Mouse (Mus musculus): ENCODE data around the gene Cradd. TPM values are rescaled to one million over a fixed set of nuclear protein-coding genes. Genes with fewer than 3 reads are reported as not detected.
A peak's percentile ranks its signal among the peaks of the same experiment; 100 is the strongest.

Gene Cradd
- polyA plus RNA-seq, 1 experiment: 9.5 TPM

DNA sequence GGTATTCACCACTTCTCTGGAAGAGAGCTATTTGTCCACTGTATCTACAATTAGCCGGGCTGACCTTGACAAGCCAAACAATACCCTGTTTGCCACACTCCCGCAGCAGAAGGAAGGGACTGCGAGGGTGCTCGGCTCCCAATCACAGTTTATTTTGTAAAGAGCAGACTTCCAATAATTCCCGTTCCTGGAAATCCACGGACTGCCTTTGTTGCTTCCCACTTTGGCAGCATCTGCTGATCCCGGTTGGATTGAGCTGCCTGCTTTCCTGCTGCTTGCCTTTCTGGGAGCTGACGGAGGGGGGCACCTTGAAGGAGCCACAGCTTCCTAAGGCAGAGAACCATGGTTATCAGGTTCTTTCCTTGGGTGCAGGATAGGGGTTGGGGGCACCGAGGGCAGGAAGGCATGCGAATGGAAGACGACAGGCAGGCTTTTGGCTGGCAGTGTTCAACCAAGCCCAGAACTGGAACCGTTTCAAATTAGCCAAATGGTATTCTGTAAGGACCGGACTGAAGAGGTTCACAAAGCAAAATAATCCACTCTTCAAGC is 69.4 kb downstream of the Cradd start:
- H3K4me2 ChIP-seq (ENCODE audit: low read depth): peak overlapping the region; percentile 43
- H3K4me3 ChIP-seq: no peak overlapping the region
- TF ChIP-seq MAX (IDR thresholded peaks at IDR 0.05; ENCODE audit: low read depth) (no peak), SRF (IDR thresholded peaks at IDR 0.05; ENCODE audit: control insufficient read depth, insufficient read length, low read depth) (no peak), POLR2AphosphoS2 (IDR thresholded peaks at IDR 0.05; ENCODE audit: insufficient read length, low read depth) (no peak), MYOD1 (IDR thresholded peaks at IDR 0.05; ENCODE audit: control insufficient read depth in 1 of 3, insufficient read length in 2 of 3, low read depth in 2 of 3) (no peak), POLR2A (IDR thresholded peaks at IDR 0.05; ENCODE audit: insufficient read length, low read depth) (no peak), E2F4 (IDR thresholded peaks at IDR 0.05; ENCODE audit: insufficient read depth) (no peak), TCF3 (IDR thresholded peaks at IDR 0.05; ENCODE audit: insufficient read length, low read depth) (no peak)
- H3ac ChIP-seq (ENCODE audit: control insufficient read depth, insufficient read length): no peak overlapping the region
- no peaks in the 10 kb centered on the region for H3K36me3 ChIP-seq (ENCODE audit: control insufficient read depth, insufficient read depth)
- no peaks in the 10 kb centered on the region for H3K27me3 ChIP-seq (ENCODE audit: control insufficient read depth, insufficient read depth, insufficient read length)
- no peaks in the 10 kb centered on the region for H3K79me2 ChIP-seq (ENCODE audit: control insufficient read depth, insufficient read depth)

GRCm38 (mm10) chr10:95254046-95254445 is 69.9 kb downstream of the Cradd start:
- Histone ChIP-seq H3K4me2 (ENCODE audit: low read depth) (no peak overlapping the region), H3K36me3 (ENCODE audit: control insufficient read depth, insufficient read depth) (no peaks in the 10 kb centered on the region), H3K4me3 (no peak overlapping the region), H3ac (ENCODE audit: control insufficient read depth, insufficient read length) (no peak overlapping the region), H3K79me2 (ENCODE audit: control insufficient read depth, insufficient read depth) (no peaks in the 10 kb centered on the region), H3K27me3 (ENCODE audit: control insufficient read depth, insufficient read depth, insufficient read length) (no peaks in the 10 kb centered on the region)
- no peak for TF ChIP-seq MAX (IDR thresholded peaks at IDR 0.05; ENCODE audit: low read depth)
- TF ChIP-seq MYOG (IDR thresholded peaks at IDR 0.05; ENCODE audit: control insufficient read depth in 1 of 3, insufficient read depth in 1 of 3, insufficient read length in 2 of 3, low read depth in 2 of 3): no peak
- no peak for TF ChIP-seq MYOD1 (IDR thresholded peaks at IDR 0.05; ENCODE audit: control insufficient read depth in 1 of 3, insufficient read length in 2 of 3, low read depth in 2 of 3)
- no peak for TF ChIP-seq REST (IDR thresholded peaks at IDR 0.05; ENCODE audit: insufficient read depth, insufficient read length)
- TF ChIP-seq USF1 (IDR thresholded peaks at IDR 0.05; ENCODE audit: low read depth): no peak
- TF ChIP-seq TCF3 (IDR thresholded peaks at IDR 0.05; ENCODE audit: insufficient read length, low read depth): no peak
- TF ChIP-seq POLR2AphosphoS2 (IDR thresholded peaks at IDR 0.05; ENCODE audit: insufficient read length, low read depth): no peak

GRCm38 (mm10) chr10:95251674-95252073 is 72.3 kb downstream of the Cradd start:
- no peaks in the 10 kb centered on the region for H3K79me2 ChIP-seq (ENCODE audit: control insufficient read depth, insufficient read depth)

GRCm38 (mm10) chr10:95248362-95248761 is 75.6 kb downstream of the Cradd start:
- no peak overlapping the region for H3K4me3 ChIP-seq
- H3K4me2 ChIP-seq (ENCODE audit: low read depth): no peak overlapping the region
- no peak overlapping the region for H3ac ChIP-seq (ENCODE audit: control insufficient read depth, insufficient read length)
- H3K36me3 ChIP-seq (ENCODE audit: control insufficient read depth, insufficient read depth): no peaks in the 10 kb centered on the region
- TF ChIP-seq POLR2AphosphoS2 (IDR thresholded peaks at IDR 0.05; ENCODE audit: insufficient read length, low read depth) (no peak), MAX (IDR thresholded peaks at IDR 0.05; ENCODE audit: low read depth) (no peak), POLR2A (IDR thresholded peaks at IDR 0.05; ENCODE audit: insufficient read length, low read depth) (no peak), SRF (IDR thresholded peaks at IDR 0.05; ENCODE audit: control insufficient read depth, insufficient read length, low read depth) (no peak), TCF3 (IDR thresholded peaks at IDR 0.05; ENCODE audit: insufficient read length, low read depth) (no peak), MYOG (IDR thresholded peaks at IDR 0.05; ENCODE audit: control insufficient read depth in 1 of 3, insufficient read depth in 1 of 3, insufficient read length in 2 of 3, low read depth in 2 of 3) (no peak), E2F4 (IDR thresholded peaks at IDR 0.05; ENCODE audit: insufficient read depth) (no peak), USF1 (IDR thresholded peaks at IDR 0.05; ENCODE audit: low read depth) (no peak), REST (IDR thresholded peaks at IDR 0.05; ENCODE audit: insufficient read depth, insufficient read length) (no peak), CEBPB (IDR thresholded peaks at IDR 0.05; ENCODE audit: insufficient read depth, poor library complexity, severe bottlenecking) (no peak), MYOD1 (IDR thresholded peaks at IDR 0.05; ENCODE audit: control insufficient read depth in 1 of 3, insufficient read length in 2 of 3, low read depth in 2 of 3) (no peak), TCF12 (IDR thresholded peaks at IDR 0.05; ENCODE audit: insufficient read depth, poor library complexity, severe bottlenecking) (no peak)
- no peaks in the 10 kb centered on the region for H3K27me3 ChIP-seq (ENCODE audit: control insufficient read depth, insufficient read depth, insufficient read length)
- H3K79me2 ChIP-seq (ENCODE audit: control insufficient read depth, insufficient read depth): no peaks in the 10 kb centered on the region

More at GRCm38 (mm10) chr10:95251674-95252073, 72.3 kb downstream of the Cradd start:
- no peaks in the 10 kb centered on the region for H3K27me3 ChIP-seq (ENCODE audit: control insufficient read depth, insufficient read depth, insufficient read length)
- no peak overlapping the region for H3ac ChIP-seq (ENCODE audit: control insufficient read depth, insufficient read length)
- H3K36me3 ChIP-seq (ENCODE audit: control insufficient read depth, insufficient read depth): no peaks in the 10 kb centered on the region
- H3K4me2 ChIP-seq (ENCODE audit: low read depth): no peak overlapping the region
- H3K4me3 ChIP-seq: no peak overlapping the region
- TF ChIP-seq POLR2AphosphoS2 (IDR thresholded peaks at IDR 0.05; ENCODE audit: insufficient read length, low read depth) (no peak), MYOD1 (IDR thresholded peaks at IDR 0.05; ENCODE audit: control insufficient read depth in 1 of 3, insufficient read length in 2 of 3, low read depth in 2 of 3) (no peak), TCF12 (IDR thresholded peaks at IDR 0.05; ENCODE audit: insufficient read depth, poor library complexity, severe bottlenecking) (no peak), REST (IDR thresholded peaks at IDR 0.05; ENCODE audit: insufficient read depth, insufficient read length) (no peak), MAX (IDR thresholded peaks at IDR 0.05; ENCODE audit: low read depth) (no peak), TCF3 (IDR thresholded peaks at IDR 0.05; ENCODE audit: insufficient read length, low read depth) (no peak), E2F4 (IDR thresholded peaks at IDR 0.05; ENCODE audit: insufficient read depth) (no peak), SRF (IDR thresholded peaks at IDR 0.05; ENCODE audit: control insufficient read depth, insufficient read length, low read depth) (no peak), MYOG (IDR thresholded peaks at IDR 0.05; ENCODE audit: control insufficient read depth in 1 of 3, insufficient read depth in 1 of 3, insufficient read length in 2 of 3, low read depth in 2 of 3) (no peak), USF1 (IDR thresholded peaks at IDR 0.05; ENCODE audit: low read depth) (no peak), CEBPB (IDR thresholded peaks at IDR 0.05; ENCODE audit: insufficient read depth, poor library complexity, severe bottlenecking) (no peak), POLR2A (IDR thresholded peaks at IDR 0.05; ENCODE audit: insufficient read length, low read depth) (no peak)

DNA sequence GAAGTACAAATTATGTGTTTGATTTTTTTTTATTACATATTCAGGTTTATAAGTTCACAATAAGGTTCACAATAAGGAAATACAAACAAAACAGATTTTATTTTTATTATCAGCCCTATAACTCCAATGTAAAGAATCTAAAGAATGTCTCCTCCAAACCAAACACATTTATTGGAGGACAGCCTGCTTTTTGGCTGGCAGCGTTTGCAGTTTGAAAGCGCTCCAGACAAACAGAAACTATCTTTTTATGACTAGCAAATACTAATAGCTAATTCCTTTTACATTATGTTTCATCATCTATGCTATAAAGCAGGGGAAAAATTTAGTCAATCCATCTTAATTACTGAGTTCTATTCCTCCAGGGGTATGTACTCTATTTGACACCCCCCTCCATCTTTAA is 77.2 kb downstream of the Cradd start:
- no peak overlapping the region for H3K4me3 ChIP-seq
- no peaks in the 10 kb centered on the region for H3K79me2 ChIP-seq (ENCODE audit: control insufficient read depth, insufficient read depth)
- H3K4me2 ChIP-seq (ENCODE audit: low read depth): no peak overlapping the region
- H3K27me3 ChIP-seq (ENCODE audit: control insufficient read depth, insufficient read depth, insufficient read length): no peaks in the 10 kb centered on the region
- H3ac ChIP-seq (ENCODE audit: control insufficient read depth, insufficient read length): no peak overlapping the region
- TF ChIP-seq MYOG (IDR thresholded peaks at IDR 0.05; ENCODE audit: control insufficient read depth in 1 of 3, insufficient read depth in 1 of 3, insufficient read length in 2 of 3, low read depth in 2 of 3) (no peak), MYOD1 (IDR thresholded peaks at IDR 0.05; ENCODE audit: control insufficient read depth in 1 of 3, insufficient read length in 2 of 3, low read depth in 2 of 3) (no peak), POLR2A (IDR thresholded peaks at IDR 0.05; ENCODE audit: insufficient read length, low read depth) (no peak), POLR2AphosphoS2 (IDR thresholded peaks at IDR 0.05; ENCODE audit: insufficient read length, low read depth) (no peak), TCF3 (IDR thresholded peaks at IDR 0.05; ENCODE audit: insufficient read length, low read depth) (no peak), USF1 (IDR thresholded peaks at IDR 0.05; ENCODE audit: low read depth) (no peak), TCF12 (IDR thresholded peaks at IDR 0.05; ENCODE audit: insufficient read depth, poor library complexity, severe bottlenecking) (no peak), SRF (IDR thresholded peaks at IDR 0.05; ENCODE audit: control insufficient read depth, insufficient read length, low read depth) (no peak), CEBPB (IDR thresholded peaks at IDR 0.05; ENCODE audit: insufficient read depth, poor library complexity, severe bottlenecking) (no peak), MAX (IDR thresholded peaks at IDR 0.05; ENCODE audit: low read depth) (no peak), E2F4 (IDR thresholded peaks at IDR 0.05; ENCODE audit: insufficient read depth) (no peak)
- no peaks in the 10 kb centered on the region for H3K36me3 ChIP-seq (ENCODE audit: control insufficient read depth, insufficient read depth)
